Mouse (Mus musculus) embryonic fibroblast, embryonic 13.5 days (primary cell): ENCODE results near the gene Cyth1. TPM values are rescaled to one million over a fixed set of nuclear protein-coding genes. Genes with fewer than 3 reads are reported as not detected.

Source experiments
- H3K27ac ChIP-seq: 2 replicates; pipeline ENCODE4 v1.5.1; 2012; ENCODE audit warnings: low read length, control low read depth, inconsistent platforms; ENCODE audit not compliant: insufficient read depth
- H3K4me1 ChIP-seq: 2 replicates; pipeline ENCODE4 v1.6.1; 2011; ENCODE audit warnings: low read length; ENCODE audit not compliant: control insufficient read depth, insufficient read depth
- H3K4me3 ChIP-seq: 2 replicates; pipeline ENCODE4 v1.5.1; 2011; ENCODE audit warnings: mild to moderate bottlenecking, control low read depth, low read length; ENCODE audit not compliant: insufficient read depth
- CTCF ChIP-seq: IDR thresholded peaks from 2 replicates; pipeline ENCODE4 v1.5.1; 2011; ENCODE audit warnings: mild to moderate bottlenecking, control low read depth, low read length, moderate library complexity, borderline replicate concordance; ENCODE audit not compliant: insufficient read depth
- POLR2A ChIP-seq: IDR thresholded peaks from 2 replicates; pipeline ENCODE4 v1.6.1; 2011; ENCODE audit warnings: low read depth, mild to moderate bottlenecking, control low read depth, low read length, moderate library complexity
- polyA plus RNA-seq: library from polyadenylated mRNA; stranded (reverse); fragments of >200 nt; gene quantifications from 2 replicates; pipeline ENCODE4 v1.2.4, GENCODE M21; 2011; ENCODE audit warnings: low read depth; ENCODE audit not compliant: missing spikeins, insufficient read length

Cyth1 gene
- polyA plus RNA-seq, 1 experiment, result 11.8 TPM

DNA sequence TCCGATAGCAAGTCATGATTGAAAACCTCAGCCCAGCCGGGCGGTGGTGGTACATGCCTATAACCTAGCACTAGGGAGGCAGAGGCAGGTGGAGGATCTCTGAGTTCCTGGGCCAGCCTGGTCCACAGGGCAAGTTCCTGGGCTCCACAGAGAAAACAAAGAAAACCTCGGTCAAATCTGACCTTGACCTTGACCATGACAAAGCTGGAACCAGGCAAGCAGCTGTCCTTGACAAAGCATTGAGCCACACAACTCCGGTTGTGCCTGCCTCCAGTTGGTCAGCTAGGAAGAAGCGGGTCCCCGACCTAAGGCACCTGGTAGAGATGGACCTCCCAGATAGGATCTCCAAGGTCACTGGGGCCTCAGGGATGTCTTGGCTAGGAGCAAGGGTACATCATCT, 8.0 kb upstream of the Cyth1 start:
- Histone ChIP-seq H3K4me3 (no peak overlapping the region), H3K4me1 (no peaks in the 10 kb centered on the region), H3K27ac (no peak overlapping the region)
- TF ChIP-seq POLR2A, result no peak
- TF ChIP-seq CTCF, result no peak

- Histone ChIP-seq H3K4me1 (0 out of 2 replicates have a peak, but pooled peaks cover 2% of the 10 kb centered on the region), H3K4me3 (no peak overlapping the region), H3K27ac (no peak overlapping the region)
- TF ChIP-seq POLR2A (no peak), CTCF (no peak)
Observed at GRCm38 (mm10) chr11:118254159-118254951, 6.0 kb upstream of the Cyth1 start.

DNA sequence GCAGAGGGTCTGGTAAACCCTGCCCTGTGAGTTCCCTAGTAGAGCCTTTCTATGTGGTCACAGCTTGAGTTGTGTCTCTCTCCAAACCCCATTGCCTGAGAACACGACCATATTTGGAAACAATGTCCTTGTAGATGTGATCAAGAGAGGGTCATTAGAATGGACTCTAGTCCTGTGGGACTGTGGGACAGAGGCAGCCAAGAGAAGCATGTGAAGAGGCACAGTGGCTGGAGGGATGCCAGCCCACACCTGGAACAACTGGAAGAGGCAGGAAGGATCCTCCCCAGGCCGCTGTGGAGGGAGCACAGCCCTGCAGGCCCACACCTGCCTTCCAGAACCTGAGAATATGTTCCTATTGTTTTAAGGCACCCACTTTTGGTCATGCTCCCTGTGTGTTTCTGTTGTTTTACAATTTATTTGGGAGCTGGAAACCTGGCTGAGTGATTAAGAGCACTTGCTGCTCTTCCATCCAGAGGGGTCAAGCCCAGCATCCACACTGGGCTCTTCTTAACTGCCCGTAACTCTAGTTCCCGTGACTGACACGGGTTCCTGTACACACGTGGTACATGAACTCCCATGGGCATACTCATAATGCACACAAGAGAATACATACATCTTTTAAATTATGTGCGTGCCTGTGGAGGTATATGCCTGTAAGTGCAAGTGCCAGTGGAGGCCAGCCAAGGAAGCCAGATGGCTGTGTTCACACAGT, 5.2 kb upstream of the Cyth1 start:
- H3K4me3 ChIP-seq, result no peak overlapping the region
- TF ChIP-seq POLR2A (no peak), CTCF (no peak)
- no peak overlapping the region for H3K27ac ChIP-seq
- H3K4me1 ChIP-seq, result 0 out of 2 replicates have a peak, but pooled peaks cover 5% of the 10 kb centered on the region

GRCm38 (mm10) chr11:118249012-118249383, 606 bp upstream of the Cyth1 start:
- Histone ChIP-seq H3K4me3 (peak overlapping the region; percentile 10), H3K27ac (no peak overlapping the region), H3K4me1 (peaks cover 5% of the 10 kb centered on the region; the same call in 1 of the 2 replicates)
- TF ChIP-seq CTCF (no peak), POLR2A (no peak; the same call in 1 of the 2 replicates)

- H3K4me3 ChIP-seq, result peak overlapping the region; percentile 57
- no peak overlapping the region for H3K27ac ChIP-seq
- TF ChIP-seq POLR2A (no peak), CTCF (no peak)
- H3K4me1 ChIP-seq, result peaks cover 5% of the 10 kb centered on the region; the same call in 1 of the 2 replicates
Observed at GRCm38 (mm10) chr11:118247359-118248095, 865 bp downstream of the Cyth1 start.

- H3K27ac ChIP-seq, result no peak overlapping the region
- H3K4me3 ChIP-seq, result peak overlapping the region; percentile 57
- TF ChIP-seq CTCF (no peak), POLR2A (no peak)
- H3K4me1 ChIP-seq, result peaks cover 5% of the 10 kb centered on the region; the same call in 1 of the 2 replicates
Observed at GRCm38 (mm10) chr11:118246724-118247123, 1.7 kb downstream of the Cyth1 start.

DNA sequence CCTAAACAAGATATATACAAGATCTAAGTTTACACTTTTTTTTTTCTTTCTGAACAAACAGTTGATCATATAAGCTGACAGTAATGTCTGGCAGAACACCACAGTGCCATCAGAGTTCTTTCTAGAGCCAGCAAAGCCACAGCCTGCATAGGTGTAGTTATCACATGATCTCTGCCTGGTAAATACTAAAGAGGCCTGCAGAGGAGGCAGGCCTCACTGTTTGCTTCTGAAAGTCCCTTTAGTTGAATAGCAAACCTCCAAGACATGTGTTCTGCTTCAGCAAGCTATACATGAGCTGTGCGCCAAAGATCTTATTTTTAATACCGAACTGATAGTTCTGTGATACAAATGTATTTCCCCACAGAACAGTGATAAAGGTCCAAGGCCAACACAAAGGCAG, 3.3 kb downstream of the Cyth1 start:
- H3K27ac ChIP-seq, result no peak overlapping the region
- no peak overlapping the region for H3K4me3 ChIP-seq
- TF ChIP-seq POLR2A, result no peak
- no peak for TF ChIP-seq CTCF
- peaks cover 5% of the 10 kb centered on the region; the same call in 1 of the 2 replicates for H3K4me1 ChIP-seq

DNA sequence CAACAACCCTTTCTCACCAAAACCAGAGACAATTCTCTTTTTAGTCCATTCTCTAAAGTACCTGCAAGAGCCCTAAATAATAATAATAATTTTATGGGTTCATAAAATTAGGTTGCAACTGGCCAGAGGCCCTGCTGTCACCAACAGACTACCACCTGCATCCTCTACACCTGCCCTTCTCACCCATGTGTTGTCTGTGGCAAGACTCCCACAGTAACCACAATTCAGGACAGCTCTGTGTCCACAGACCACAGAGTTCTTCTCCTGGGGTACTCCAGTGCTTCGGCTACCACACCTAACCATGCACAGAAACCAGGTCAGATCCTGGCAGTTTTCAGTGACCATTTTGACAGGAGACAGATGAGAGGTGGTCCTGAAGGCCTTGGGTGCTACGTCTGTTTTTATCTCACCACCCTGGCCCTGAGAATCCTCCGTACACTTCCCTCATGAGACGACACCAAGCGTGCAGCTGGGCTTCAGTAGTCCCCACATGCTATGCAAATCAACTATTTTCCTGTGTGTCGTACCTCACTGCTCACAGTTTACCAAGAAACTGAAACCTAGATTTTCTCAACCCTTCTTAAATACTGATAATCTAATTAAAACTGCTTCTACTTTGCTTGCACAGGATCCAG, 4.6 kb downstream of the Cyth1 start:
- H3K4me1 ChIP-seq, result peaks cover 4% of the 10 kb centered on the region
- TF ChIP-seq CTCF, result no peak
- no peak for TF ChIP-seq POLR2A
- no peak overlapping the region for H3K27ac ChIP-seq
- no peak overlapping the region for H3K4me3 ChIP-seq

GRCm38 (mm10) chr11:118242506-118242905, 5.9 kb downstream of the Cyth1 start:
- Histone ChIP-seq H3K4me3 (no peak overlapping the region), H3K27ac (no peak overlapping the region), H3K4me1 (peaks cover 4% of the 10 kb centered on the region)
- TF ChIP-seq CTCF, result no peak
- no peak for TF ChIP-seq POLR2A
